Mouse (Mus musculus): ENCODE results near the gene Doc2g. TPM values are rescaled to one million over a fixed set of nuclear protein-coding genes. Genes with fewer than 3 reads are reported as not detected.
"Not testable (repeated sequence)": the region's sequence is repeated elsewhere in the genome, so short reads cannot be mapped to it uniquely, and the experiment has no call there.

Doc2g gene
- polyA plus RNA-seq, 1 experiment from 2014 or later: 5.2 TPM

DNA sequence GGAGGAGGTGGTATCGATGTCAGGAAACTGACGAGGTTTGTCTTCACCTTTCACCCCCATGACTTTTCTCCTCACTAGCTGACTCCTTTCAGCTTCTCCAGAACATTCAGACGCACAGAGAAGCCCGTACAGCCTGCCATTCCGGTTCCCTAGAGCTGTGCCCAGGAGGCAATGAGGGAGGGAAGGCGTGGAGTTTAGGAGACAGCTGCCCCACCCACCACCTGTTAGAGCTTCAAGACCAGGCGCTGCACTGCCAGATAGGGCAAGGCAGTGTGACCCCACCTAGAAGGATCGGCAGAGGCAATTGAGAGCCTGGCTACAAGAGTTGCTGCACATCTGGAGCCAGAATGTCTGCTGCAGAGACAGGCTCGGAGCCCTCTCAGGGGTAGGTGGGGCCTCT lies 30.9 kb upstream of the Doc2g start, which contains the start of gene Aldh3b2:
Aldh3b2 (plus strand) TSS at position 100 of the 400 bp plus-strand sequence.
- Histone ChIP-seq H3K4me3 (no peak within 1 kb of the TSS), H3K9ac (replicated peaks) (no peak within 1 kb of the TSS), H3K36me3 (no peaks in the 10 kb centered on the region), H3K4me1 (no peaks in the 10 kb centered on the region), H3K27ac (replicated peaks) (no peak within 1 kb of the TSS), H3K27me3 (no peaks in the 10 kb centered on the region), H3K9me3 (no peaks in the 10 kb centered on the region), H3K4me2 (replicated peaks) (no peak within 1 kb of the TSS)
- 64% methylated on average over 9 of the region's 9 CpGs for WGBS
- no peak for ATAC-seq (ENCODE audit: low FRiP score, low read depth)

DNA sequence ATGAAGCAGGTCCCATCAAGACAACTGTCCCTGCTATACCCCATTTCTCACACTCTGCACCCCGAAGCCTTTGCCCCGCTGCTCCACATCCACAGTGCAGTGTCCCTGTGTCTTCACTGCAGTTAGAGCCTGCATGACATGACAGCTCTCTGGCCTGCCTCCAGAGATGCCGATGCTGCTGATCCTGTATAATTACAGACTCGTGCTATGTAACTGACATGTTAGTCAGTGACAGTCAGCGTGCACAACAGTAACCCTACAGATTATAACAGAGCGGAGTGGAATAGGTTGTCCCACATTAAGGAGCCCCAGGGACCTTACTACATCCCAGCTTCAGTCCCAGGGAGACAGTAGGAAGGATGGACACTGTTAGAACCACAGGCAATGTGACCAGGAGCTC lies 28.5 kb upstream of the Doc2g start:
- H3K4me2 ChIP-seq (replicated peaks); H3K9ac ChIP-seq (replicated peaks); H3K27me3 ChIP-seq; H3K27ac ChIP-seq (replicated peaks); H3K9me3 ChIP-seq; H3K36me3 ChIP-seq; ATAC-seq (ENCODE audit: low FRiP score, low read depth); H3K4me3 ChIP-seq; H3K4me1 ChIP-seq: not testable (repeated sequence)
- WGBS: 90% methylated on average over 6 of the region's 6 CpGs

DNA sequence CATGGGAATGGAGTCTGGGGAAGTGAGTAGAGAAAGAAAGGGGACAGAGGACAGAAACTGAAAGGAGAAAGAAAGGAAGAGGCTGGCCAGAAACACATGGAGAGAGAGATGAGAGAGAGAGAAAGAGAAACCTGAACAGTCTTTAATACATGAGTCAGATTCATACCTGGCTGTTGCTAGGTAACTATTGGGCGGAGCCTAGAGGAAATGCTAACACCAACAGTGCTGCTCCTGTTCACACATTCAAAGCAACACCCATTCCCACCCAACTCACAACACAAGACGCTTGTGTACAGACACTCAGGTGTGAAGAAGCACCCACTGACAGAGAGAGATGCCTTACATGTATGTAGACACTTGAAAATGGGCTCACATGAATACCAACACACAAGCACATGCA lies 27.2 kb upstream of the Doc2g start:
- 75% methylated on average over 2 of the region's 2 CpGs for WGBS
- Histone ChIP-seq H3K4me3 (no peak overlapping the region), H3K9me3 (no peaks in the 10 kb centered on the region), H3K4me1 (no peaks in the 10 kb centered on the region), H3K27me3 (no peaks in the 10 kb centered on the region; the same call in 1 of the 2 replicates), H3K9ac (replicated peaks) (no peak overlapping the region), H3K36me3 (no peaks in the 10 kb centered on the region), H3K27ac (replicated peaks) (no peak overlapping the region), H3K4me2 (replicated peaks) (no peak overlapping the region)
- no peak for ATAC-seq (ENCODE audit: low FRiP score, low read depth)

DNA sequence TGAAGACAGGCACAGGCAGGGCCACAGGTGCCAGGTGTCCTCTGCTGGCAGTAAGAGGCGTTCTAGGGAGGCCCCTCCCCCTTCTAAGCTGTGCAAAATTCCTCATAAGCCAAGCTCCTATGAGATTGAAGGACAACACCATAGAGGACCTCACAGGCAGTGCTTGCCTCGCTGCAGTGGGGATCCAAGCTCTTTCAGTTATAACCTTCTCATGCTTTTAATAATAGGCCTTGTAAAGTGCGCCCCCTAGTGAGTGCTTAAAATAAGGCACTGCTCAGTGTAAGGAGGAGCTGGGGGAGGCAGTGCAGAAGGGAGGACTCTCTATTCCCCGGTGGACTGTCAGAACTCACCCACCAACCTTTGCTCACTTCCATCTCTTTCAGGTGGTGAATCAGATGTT lies 22.8 kb upstream of the Doc2g start:
- peaks cover 12% of the 10 kb centered on the region for H3K4me1 ChIP-seq
- H3K27ac ChIP-seq (replicated peaks): no peak overlapping the region
- no peaks in the 10 kb centered on the region for H3K9me3 ChIP-seq
- H3K4me3 ChIP-seq: no peak overlapping the region
- 18% methylated on average over 4 of the region's 4 CpGs for WGBS
- H3K36me3 ChIP-seq: no peaks in the 10 kb centered on the region
- peak; percentile 27; the same call in 1 of the 2 replicates for ATAC-seq (ENCODE audit: low FRiP score, low read depth)
- H3K4me2 ChIP-seq (replicated peaks): no peak overlapping the region
- H3K27me3 ChIP-seq: no peaks in the 10 kb centered on the region; the same call in 1 of the 2 replicates
- no peak overlapping the region for H3K9ac ChIP-seq (replicated peaks)

DNA sequence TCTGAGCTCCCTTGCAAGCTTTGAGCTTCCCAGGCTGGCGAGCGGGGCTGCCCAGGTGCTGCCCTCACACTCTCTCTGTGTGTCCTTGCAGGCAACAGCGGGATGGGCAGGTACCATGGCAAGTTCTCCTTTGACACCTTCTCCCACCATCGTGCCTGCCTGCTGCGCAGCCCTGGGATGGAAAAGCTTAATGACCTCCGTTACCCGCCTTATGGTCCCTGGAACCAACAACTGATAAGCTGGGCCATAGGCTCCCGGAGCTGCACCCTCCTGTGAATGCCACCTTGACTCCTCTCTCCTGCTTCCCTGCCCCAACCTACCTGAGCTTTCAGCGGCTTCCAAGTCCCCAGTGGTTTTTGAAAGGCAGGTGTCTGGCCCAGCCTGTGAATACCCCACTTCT lies 22.2 kb upstream of the Doc2g start:
- Histone ChIP-seq H3K9me3 (no peaks in the 10 kb centered on the region), H3K4me3 (no peak overlapping the region), H3K4me2 (replicated peaks) (no peak overlapping the region), H3K4me1 (peaks cover 12% of the 10 kb centered on the region), H3K27ac (replicated peaks) (no peak overlapping the region), H3K9ac (replicated peaks) (no peak overlapping the region), H3K36me3 (no peaks in the 10 kb centered on the region), H3K27me3 (no peaks in the 10 kb centered on the region; the same call in 1 of the 2 replicates)
- no peak for ATAC-seq (ENCODE audit: low FRiP score, low read depth)
- 83% methylated on average over 9 of the region's 9 CpGs for WGBS

DNA sequence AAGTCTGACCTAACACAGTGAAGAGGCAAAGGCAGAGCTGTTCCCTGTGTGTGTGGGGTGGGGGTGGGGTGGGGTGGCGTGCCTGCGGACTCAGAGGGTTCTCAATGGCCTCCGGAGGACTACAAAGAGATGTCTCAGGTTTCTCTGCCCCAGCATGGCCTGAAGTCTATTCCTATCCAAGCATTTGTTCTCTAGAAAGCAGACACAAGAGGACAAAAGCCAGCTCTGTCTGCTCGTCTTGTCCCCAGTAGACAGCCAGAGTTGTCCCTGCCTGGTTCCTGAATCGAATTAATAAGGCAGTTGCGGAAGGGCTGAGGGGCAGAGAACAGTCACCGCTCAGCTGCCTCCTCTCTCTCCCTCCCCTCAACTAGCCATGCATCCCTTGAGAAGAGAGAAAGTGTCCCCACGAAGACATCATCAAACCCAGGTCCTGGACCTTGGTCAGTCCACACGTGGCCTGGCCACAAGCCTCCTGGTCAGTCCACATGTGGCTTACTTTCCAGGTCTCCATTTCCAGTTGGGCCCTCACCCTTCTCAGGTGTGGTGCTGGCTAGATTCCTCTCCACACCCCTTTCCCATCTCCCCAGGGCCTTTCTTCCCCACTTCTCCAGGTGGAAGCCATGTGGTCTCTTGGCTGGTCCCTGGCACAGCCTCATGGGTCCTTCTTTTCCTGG lies 19.4 kb upstream of the Doc2g start:
- 32% methylated on average over 9 of the region's 9 CpGs for WGBS
- Histone ChIP-seq H3K9me3 (no peaks in the 10 kb centered on the region), H3K27me3 (no peaks in the 10 kb centered on the region; the same call in 1 of the 2 replicates), H3K36me3 (no peaks in the 10 kb centered on the region), H3K4me1 (peaks cover 17% of the 10 kb centered on the region), H3K4me3 (no peak overlapping the region), H3K4me2 (replicated peaks) (no peak overlapping the region), H3K9ac (replicated peaks) (peak overlapping the region; percentile 24; the same call in 1 of the 2 replicates), H3K27ac (replicated peaks) (no peak overlapping the region)
- ATAC-seq (ENCODE audit: low FRiP score, low read depth): no peak

DNA sequence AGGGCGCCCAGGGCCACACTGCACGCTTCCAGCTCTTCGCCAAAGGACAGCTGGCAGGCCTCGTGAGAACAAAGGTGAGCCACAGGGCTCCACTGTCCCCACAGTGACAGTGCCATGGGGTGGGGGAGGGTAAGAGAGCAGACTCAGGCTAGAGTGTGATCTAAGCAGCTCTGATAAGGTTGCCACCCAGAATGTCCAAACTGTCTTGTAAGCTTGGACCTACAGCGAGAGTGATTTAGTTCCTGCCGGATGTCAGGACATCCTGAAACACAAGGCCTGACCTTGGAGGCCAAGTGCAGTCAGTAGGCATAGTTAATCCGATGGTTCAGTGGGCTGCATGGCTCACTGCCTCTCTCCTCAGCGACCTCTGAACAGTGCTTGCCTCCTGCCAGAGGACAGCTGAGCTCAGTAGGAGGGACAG lies 17.8 kb upstream of the Doc2g start:
- Histone ChIP-seq H3K4me3 (no peak overlapping the region), H3K9ac (replicated peaks) (0 out of 2 replicates have a peak overlapping the region, but pooled peaks have one; percentile 8), H3K27ac (replicated peaks) (no peak overlapping the region; the same call in 1 of the 2 replicates), H3K4me1 (peaks cover 17% of the 10 kb centered on the region), H3K36me3 (no peaks in the 10 kb centered on the region), H3K9me3 (no peaks in the 10 kb centered on the region), H3K4me2 (replicated peaks) (no peak overlapping the region), H3K27me3 (no peaks in the 10 kb centered on the region; the same call in 1 of the 2 replicates)
- 17% methylated on average over 8 of the region's 8 CpGs for WGBS
- ATAC-seq (ENCODE audit: low FRiP score, low read depth): no peak

DNA sequence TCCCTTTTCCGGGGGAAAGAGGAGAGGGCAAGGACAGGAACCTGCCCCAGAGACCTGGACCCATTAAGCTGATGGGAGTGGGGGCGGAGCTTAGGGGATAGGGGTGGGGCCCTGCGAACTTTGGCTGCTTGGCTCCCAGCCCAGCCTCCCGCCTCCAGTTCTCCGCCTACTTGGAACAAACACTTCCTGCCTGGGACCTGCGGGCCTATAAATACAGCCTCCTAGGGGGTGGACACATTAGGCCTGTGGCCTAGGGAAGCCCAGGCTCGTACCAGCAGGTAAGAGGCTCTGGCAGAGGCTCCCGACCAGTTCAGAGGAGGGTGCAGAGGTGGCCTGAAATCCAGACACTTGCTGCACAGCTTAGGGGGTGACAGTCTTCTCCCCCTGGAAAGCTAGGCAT lies 16.8 kb upstream of the Doc2g start, which contains the start of gene Acy3:
Acy3 (plus strand) TSS at position 237 of the 400 bp plus-strand sequence.
- Histone ChIP-seq H3K27me3 (no peaks in the 10 kb centered on the region), H3K4me3 (no peak within 1 kb of the TSS), H3K36me3 (no peaks in the 10 kb centered on the region), H3K4me1 (peaks cover 17% of the 10 kb centered on the region), H3K4me2 (replicated peaks) (no peak within 1 kb of the TSS), H3K9ac (replicated peaks) (no peak within 1 kb of the TSS), H3K27ac (replicated peaks) (no peak within 1 kb of the TSS), H3K9me3 (no peaks in the 10 kb centered on the region)
- no peak for ATAC-seq (ENCODE audit: low FRiP score, low read depth)
- 18% methylated on average over 8 of the region's 8 CpGs for WGBS

DNA sequence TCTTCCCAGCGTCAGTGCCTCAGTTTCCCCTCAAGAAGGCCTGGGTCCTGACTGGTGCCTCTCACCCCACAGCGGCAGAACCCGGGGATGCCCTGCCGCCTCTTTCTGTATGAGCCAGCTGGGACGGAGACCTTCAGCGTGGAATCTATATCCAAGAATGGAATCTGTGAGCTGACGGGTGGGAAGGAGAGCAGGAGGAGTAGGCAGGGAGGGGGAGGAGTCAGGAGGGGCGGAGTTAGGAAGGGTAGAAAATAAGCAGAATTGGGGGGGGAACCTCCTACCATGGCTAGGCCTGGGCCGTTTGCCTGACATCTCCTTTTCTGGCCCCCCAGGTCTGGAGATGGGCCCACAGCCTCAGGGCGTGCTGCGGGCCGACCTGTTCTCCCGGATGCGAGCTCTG lies 15.0 kb upstream of the Doc2g start:
- Histone ChIP-seq H3K27ac (replicated peaks) (no peak overlapping the region), H3K4me3 (no peak overlapping the region), H3K9ac (replicated peaks) (no peak overlapping the region), H3K9me3 (no peaks in the 10 kb centered on the region), H3K27me3 (no peaks in the 10 kb centered on the region), H3K4me1 (peaks cover 17% of the 10 kb centered on the region), H3K4me2 (replicated peaks) (no peak overlapping the region), H3K36me3 (no peaks in the 10 kb centered on the region)
- 93% methylated on average over 14 of the region's 14 CpGs for WGBS
- no peak for ATAC-seq (ENCODE audit: low FRiP score, low read depth)

DNA sequence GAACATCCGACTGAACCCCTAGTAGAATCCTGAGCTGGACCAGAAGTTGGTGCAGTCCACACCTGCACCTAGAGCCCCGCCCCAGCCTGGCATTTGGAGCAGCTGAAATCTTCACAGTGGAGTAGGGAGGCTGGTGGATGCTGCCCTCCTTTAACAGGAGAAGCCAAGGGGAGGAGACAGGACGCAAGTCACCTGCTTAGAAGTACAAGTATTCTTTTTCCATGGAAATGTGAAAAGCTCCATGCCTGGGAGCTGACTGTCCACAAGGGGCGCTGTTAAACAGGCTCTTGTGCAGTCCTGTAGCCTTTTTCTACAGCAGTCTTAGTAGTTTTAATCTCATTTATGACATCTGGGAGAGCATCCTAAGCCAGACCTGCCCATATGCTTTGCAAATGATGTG lies 14.4 kb upstream of the Doc2g start:
- H3K4me1 ChIP-seq: peaks cover 14% of the 10 kb centered on the region
- H3K9me3 ChIP-seq: no peaks in the 10 kb centered on the region
- 87% methylated on average over 4 of the region's 4 CpGs for WGBS
- ATAC-seq (ENCODE audit: low FRiP score, low read depth): no peak
- no peaks in the 10 kb centered on the region for H3K27me3 ChIP-seq
- H3K4me3 ChIP-seq: no peak overlapping the region
- H3K27ac ChIP-seq (replicated peaks): no peak overlapping the region
- H3K36me3 ChIP-seq: no peaks in the 10 kb centered on the region
- H3K4me2 ChIP-seq (replicated peaks): no peak overlapping the region
- H3K9ac ChIP-seq (replicated peaks): no peak overlapping the region

DNA sequence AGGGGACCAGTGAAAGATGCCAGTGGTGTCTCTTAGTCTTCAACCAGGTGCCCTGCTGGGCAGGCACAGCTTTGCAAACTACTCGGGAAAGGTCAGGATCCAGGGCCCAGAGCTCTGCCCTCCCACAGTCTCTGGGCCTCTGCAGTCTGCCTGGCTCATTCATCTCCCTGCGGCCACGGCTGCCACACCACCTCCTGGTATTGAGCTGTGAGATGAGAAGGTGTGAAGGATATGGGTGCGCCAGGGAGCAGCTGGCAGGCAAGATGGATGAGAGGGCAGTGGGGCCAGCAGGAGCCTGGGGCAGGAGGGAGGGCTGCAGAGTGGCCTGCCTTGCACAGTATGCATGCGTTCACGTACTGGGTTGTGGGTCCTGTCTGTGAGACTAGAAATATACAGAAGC lies 12.3 kb upstream of the Doc2g start:
- Histone ChIP-seq H3K27ac (replicated peaks) (no peak overlapping the region), H3K4me2 (replicated peaks) (no peak overlapping the region), H3K9me3 (no peaks in the 10 kb centered on the region), H3K4me3 (no peak overlapping the region), H3K4me1 (peaks cover 6% of the 10 kb centered on the region; the same call in 1 of the 2 replicates), H3K27me3 (no peaks in the 10 kb centered on the region), H3K36me3 (no peaks in the 10 kb centered on the region), H3K9ac (replicated peaks) (no peak overlapping the region)
- WGBS: 72% methylated on average over 6 of the region's 6 CpGs
- ATAC-seq (ENCODE audit: low FRiP score, low read depth): no peak

DNA sequence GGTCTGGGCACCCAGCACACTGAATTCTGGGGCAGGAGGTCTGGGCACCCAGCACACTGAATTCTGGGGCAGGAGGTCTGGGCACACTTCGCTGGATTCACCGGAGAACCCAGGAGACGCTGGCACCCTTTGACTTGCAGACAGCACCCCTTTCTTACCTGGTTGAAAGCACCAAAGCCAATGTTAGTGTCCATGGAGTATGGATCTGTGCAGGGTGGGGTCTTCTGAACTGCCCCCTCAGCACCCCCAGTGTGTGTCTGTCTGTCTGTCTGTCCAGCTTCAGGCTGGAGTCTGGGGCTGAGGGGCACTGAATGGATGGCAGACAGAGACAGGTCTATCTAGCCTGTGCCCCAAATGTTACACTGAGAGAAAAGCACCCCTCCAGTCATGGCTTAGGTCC lies 11.6 kb upstream of the Doc2g start:
- Histone ChIP-seq H3K36me3 (no peaks in the 10 kb centered on the region), H3K27me3 (no peaks in the 10 kb centered on the region), H3K9me3 (no peaks in the 10 kb centered on the region), H3K4me3 (no peak overlapping the region), H3K27ac (replicated peaks) (no peak overlapping the region), H3K9ac (replicated peaks) (no peak overlapping the region), H3K4me2 (replicated peaks) (no peak overlapping the region), H3K4me1 (peaks cover 2% of the 10 kb centered on the region; the same call in 1 of the 2 replicates)
- WGBS: 95% methylated on average over 3 of the region's 3 CpGs
- ATAC-seq (ENCODE audit: low FRiP score, low read depth): no peak

DNA sequence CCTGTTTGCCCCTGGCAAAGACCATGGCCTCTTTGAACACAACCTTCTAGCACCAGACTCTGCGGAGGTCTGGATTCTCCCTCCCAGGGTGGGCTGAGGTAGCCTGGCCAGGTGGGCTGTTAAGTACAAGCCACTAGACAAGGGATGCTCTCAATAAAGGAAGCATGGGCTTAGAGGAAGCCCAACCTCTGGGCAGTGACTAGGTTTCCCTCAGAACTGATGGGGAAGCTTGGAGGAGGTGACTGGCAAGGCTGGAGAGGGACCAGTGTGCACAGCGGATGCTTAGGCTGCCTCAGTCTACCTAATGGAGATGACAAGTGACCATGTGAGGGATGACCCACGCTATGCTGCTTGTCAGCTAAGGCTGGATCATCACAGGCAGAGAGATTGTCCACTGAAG lies 11.1 kb upstream of the Doc2g start:
- Histone ChIP-seq H3K9me3 (no peaks in the 10 kb centered on the region), H3K4me3 (no peak overlapping the region), H3K4me1 (no peaks in the 10 kb centered on the region), H3K36me3 (no peaks in the 10 kb centered on the region), H3K27ac (replicated peaks) (no peak overlapping the region), H3K4me2 (replicated peaks) (no peak overlapping the region), H3K27me3 (no peaks in the 10 kb centered on the region), H3K9ac (replicated peaks) (no peak overlapping the region)
- 94% methylated on average over 3 of the region's 3 CpGs for WGBS
- no peak for ATAC-seq (ENCODE audit: low FRiP score, low read depth)
